Mouse (Mus musculus) liver, postnatal 0 days (tissue): ENCODE measurements around the gene Rgl2.

Experiments used
- CTCF ChIP-seq: sonication (generic); IDR thresholded peaks from 2 replicates; pipeline ENCODE4 v1.5.1; 2016; ENCODE audit warnings: antibody characterized with exemption, low read depth
- EP300 ChIP-seq: IDR thresholded peaks from 2 replicates; pipeline ENCODE4 v1.6.1; 2016; ENCODE audit warnings: antibody characterized with exemption, low read depth, mild to moderate bottlenecking

- TF ChIP-seq CTCF (peak; percentile 43), EP300 (peak; percentile 58; the same call in 1 of the 2 replicates)
These were observed at the start of gene Rgl2 for GRCm38 (mm10) chr17:33929371-33930279.
